Mouse (Mus musculus) spleen, adult 2 months (tissue): ENCODE data around the gene Psd. TPM values are rescaled to one million over a fixed set of nuclear protein-coding genes. Genes with fewer than 3 reads are reported as not detected.

ENCODE experiments used
- DNase-seq, 2 experiments: peaks; one replicate each; pipeline versions ENCODE4 v3.0.0 to v3.0.0-alpha.2; 2012 to 2021; ENCODE audit warnings: low spot score in 2 of 2, low read depth in 1 of 2
- H3K27ac ChIP-seq: fragments of 200-500 bp; 2 replicates; pipeline ENCODE4 v1.5.1; 2012; ENCODE audit warnings: low read length, inconsistent platforms; ENCODE audit not compliant: insufficient read depth
- H3K27me3 ChIP-seq: fragments of 200-500 bp; 2 replicates; pipeline ENCODE4 v1.6.1; 2012; ENCODE audit warnings: mild to moderate bottlenecking, moderate library complexity, low read length, inconsistent platforms; ENCODE audit not compliant: control insufficient read depth, insufficient read depth
- H3K36me3 ChIP-seq: fragments of 200-500 bp; 2 replicates; pipeline ENCODE4 v1.6.1; 2012; ENCODE audit warnings: mild to moderate bottlenecking, low read length, inconsistent platforms; ENCODE audit not compliant: control insufficient read depth, insufficient read depth
- H3K4me1 ChIP-seq: fragments of 200-500 bp; 2 replicates; pipeline ENCODE4 v1.6.1; 2011; ENCODE audit warnings: inconsistent platforms; ENCODE audit not compliant: control insufficient read depth, insufficient read depth, insufficient read length
- H3K4me3 ChIP-seq: fragments of 200-500 bp; 2 replicates; pipeline ENCODE4 v1.5.1; 2011; ENCODE audit warnings: mild to moderate bottlenecking, inconsistent platforms; ENCODE audit not compliant: insufficient read depth, insufficient read length; ENCODE audit errors: extremely low read depth
- CTCF ChIP-seq: fragments of 200-500 bp; IDR thresholded peaks from 2 replicates; pipeline ENCODE4 v1.5.1; 2011; ENCODE audit warnings: mild to moderate bottlenecking, inconsistent platforms; ENCODE audit not compliant: insufficient read depth, insufficient read length, insufficient replicate concordance; ENCODE audit errors: extremely low read depth
- POLR2A ChIP-seq: fragments of 200-500 bp; IDR thresholded peaks from 2 replicates; pipeline ENCODE4 v1.6.1; 2011; ENCODE audit warnings: low read depth, low read length, inconsistent platforms
- WGBS: fragments of 180-500 bp; shearing (Covaris S2); methylation state at CpG from one replicate; pipeline ENCODE4 v1.1.7; 2018; 5-methylcytosine and 5-hydroxymethylcytosine counted together
- polyA plus RNA-seq: library from polyadenylated mRNA; depleted of rRNA; stranded (reverse); fragments of >200 nt; gene quantifications from 2 replicates; pipeline ENCODE4 v1.2.3, GENCODE M21; 2012

Psd gene
- polyA plus RNA-seq, 1 experiment = 3.6 TPM

DNA sequence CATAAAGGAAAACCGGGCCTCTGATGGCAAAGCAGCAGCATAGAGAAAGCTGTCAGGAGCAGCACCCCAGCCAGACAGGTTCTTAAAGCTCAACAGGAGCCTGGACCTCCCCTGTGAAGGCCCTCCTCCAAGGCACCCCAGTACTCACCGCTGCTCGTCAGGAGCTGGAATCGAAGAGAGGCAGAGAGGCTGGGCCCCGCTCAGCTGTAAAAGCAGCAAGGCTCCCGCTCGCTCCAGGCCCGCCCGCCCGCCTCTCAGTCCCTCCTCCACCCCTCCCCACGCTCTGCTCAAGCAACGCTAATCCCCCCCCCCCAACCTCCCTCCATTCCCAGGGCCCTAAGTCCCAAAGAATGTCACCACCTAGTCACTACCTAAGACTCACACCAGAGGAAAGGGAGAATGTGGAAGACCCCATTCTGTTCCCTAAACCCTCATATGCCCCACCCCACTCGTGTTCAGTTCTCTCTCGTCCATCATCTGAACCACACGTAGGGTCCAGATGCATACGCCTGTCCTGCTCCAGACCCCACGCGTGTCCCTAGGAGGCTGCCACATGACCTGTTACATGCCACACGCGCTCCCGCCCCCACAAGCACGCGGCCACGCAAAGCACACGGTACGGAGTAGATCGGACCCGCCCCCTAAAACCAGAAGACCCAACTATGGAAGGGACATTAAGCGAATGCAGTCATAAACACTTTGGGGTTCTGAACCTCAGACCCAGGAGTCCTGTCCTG, 769 bp downstream of the Psd start:
- 19% methylated on average over 29 of the region's 29 CpGs for WGBS
- H3K4me1 ChIP-seq = peaks cover 18% of the 10 kb centered on the region
- DNase-seq = no peak
- H3K27me3 ChIP-seq = peaks cover 12% of the 10 kb centered on the region
- H3K27ac ChIP-seq = no peak overlapping the region
- no peak for TF ChIP-seq POLR2A
- TF ChIP-seq CTCF = no peak
- 0 out of 2 replicates have a peak, but pooled peaks cover under 1% of the 10 kb centered on the region for H3K36me3 ChIP-seq
- no peak overlapping the region for H3K4me3 ChIP-seq

DNA sequence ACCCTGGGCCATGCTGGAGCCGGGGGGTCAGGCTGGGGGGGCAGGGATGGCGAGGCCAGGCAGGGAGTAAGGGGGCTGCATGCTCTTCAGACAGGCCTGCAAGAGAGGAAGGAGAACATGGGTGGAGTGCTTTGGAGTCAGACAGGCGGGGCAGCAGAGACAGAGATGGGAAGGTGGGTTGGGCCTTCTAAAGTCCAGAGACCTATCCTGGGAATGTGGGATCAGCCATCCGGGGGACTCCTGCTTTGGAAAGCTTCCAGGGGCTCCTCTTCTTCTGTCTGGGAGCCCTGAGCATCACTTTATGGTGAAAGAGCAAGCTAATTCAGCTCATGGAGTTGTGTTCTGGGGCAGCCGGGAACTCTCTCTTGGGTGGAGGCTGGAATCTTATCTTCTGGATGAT, 2.0 kb downstream of the Psd start:
- no peak for DNase-seq
- Histone ChIP-seq H3K4me3 (no peak overlapping the region), H3K4me1 (peaks cover 18% of the 10 kb centered on the region), H3K27me3 (peaks cover 12% of the 10 kb centered on the region), H3K27ac (no peak overlapping the region), H3K36me3 (no peaks in the 10 kb centered on the region)
- 77% methylated on average over 5 of the region's 5 CpGs for WGBS
- TF ChIP-seq POLR2A = no peak
- no peak for TF ChIP-seq CTCF

DNA sequence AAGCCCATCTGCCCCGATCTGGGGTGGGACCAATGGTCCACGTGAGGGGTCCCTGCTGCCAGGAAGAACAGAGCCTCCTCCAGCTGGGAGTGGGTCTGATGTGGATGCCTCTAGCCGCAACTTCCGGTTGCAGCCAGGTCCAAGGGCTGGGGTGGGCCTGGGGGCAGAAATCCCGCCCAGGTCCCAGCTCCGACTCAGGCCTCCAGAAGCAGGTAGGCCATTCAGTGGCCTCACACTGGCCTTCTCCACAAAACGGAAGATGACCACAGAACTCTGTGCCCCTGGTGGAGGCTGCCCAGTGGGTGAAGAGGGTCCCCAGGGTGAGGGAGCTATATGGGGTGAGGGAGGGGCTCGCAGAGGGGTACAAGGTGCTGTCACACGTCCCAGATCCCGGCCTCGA, 2.6 kb downstream of the Psd start:
- H3K27me3 ChIP-seq = peaks cover 12% of the 10 kb centered on the region
- WGBS = 75% methylated on average over 11 of the region's 11 CpGs
- no peak for TF ChIP-seq CTCF
- no peak for TF ChIP-seq POLR2A
- H3K36me3 ChIP-seq = no peaks in the 10 kb centered on the region
- H3K4me3 ChIP-seq = no peak overlapping the region
- peaks cover 17% of the 10 kb centered on the region for H3K4me1 ChIP-seq
- DNase-seq = no peak
- H3K27ac ChIP-seq = no peak overlapping the region

DNA sequence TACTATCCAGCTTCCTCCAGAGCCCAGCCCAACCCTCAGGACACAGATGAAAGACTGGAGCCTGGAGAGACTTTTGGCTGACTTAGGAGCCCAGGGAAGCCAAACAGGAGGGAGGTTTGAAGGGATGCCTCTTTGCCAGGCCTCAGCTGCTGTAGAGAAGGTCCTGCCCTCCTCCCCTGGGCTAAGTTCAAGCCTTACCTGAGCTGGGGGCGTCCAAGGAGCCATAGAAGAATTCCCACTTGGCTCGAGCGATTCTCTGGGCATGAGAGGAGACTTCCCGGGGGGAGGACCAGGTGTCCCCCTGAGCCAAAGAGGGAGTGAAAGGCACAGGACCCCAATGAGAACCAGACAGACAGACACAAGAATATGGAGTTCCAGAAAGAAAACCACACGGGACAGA, 3.2 kb downstream of the Psd start:
- WGBS = 67% methylated on average over 5 of the region's 5 CpGs
- peaks cover 12% of the 10 kb centered on the region for H3K4me1 ChIP-seq
- DNase-seq = no peak
- no peak overlapping the region for H3K27ac ChIP-seq
- H3K4me3 ChIP-seq = no peak overlapping the region
- peaks cover 12% of the 10 kb centered on the region for H3K27me3 ChIP-seq
- no peaks in the 10 kb centered on the region for H3K36me3 ChIP-seq
- TF ChIP-seq POLR2A = no peak
- no peak for TF ChIP-seq CTCF

DNA sequence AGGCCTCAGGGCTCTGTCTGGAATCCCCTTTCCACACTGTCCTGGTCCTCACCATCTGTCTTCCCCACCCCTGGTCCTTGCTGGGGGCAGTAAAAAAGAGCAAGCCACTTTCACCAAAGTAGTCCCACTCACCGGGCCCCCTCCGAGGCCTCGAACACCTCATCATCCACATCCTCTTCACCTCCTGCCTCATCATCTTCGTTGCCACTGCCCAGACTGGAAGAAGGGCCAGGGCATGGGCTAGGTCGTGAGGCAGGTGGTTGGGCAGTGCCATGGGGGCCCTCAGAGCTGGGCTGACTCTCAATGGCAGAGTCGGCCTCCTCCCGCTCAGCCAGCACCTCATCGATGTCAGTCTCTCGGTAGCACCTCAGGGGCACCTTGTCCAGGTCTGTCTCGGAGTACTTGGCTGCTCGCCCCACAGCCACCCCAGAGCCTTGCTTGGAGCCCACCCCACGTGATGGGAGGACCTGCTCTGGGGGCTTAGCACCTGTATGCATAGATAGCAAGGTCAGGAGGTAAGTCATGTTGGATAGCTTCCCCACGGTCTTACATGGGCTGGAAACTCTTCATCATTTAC, 3.9 kb downstream of the Psd start:
- Histone ChIP-seq H3K36me3 (no peaks in the 10 kb centered on the region), H3K4me3 (no peak overlapping the region), H3K27me3 (peaks cover 17% of the 10 kb centered on the region), H3K4me1 (peaks cover 12% of the 10 kb centered on the region), H3K27ac (no peak overlapping the region)
- no peak for DNase-seq
- 77% methylated on average over 13 of the region's 13 CpGs for WGBS
- TF ChIP-seq POLR2A (no peak), CTCF (no peak)

DNA sequence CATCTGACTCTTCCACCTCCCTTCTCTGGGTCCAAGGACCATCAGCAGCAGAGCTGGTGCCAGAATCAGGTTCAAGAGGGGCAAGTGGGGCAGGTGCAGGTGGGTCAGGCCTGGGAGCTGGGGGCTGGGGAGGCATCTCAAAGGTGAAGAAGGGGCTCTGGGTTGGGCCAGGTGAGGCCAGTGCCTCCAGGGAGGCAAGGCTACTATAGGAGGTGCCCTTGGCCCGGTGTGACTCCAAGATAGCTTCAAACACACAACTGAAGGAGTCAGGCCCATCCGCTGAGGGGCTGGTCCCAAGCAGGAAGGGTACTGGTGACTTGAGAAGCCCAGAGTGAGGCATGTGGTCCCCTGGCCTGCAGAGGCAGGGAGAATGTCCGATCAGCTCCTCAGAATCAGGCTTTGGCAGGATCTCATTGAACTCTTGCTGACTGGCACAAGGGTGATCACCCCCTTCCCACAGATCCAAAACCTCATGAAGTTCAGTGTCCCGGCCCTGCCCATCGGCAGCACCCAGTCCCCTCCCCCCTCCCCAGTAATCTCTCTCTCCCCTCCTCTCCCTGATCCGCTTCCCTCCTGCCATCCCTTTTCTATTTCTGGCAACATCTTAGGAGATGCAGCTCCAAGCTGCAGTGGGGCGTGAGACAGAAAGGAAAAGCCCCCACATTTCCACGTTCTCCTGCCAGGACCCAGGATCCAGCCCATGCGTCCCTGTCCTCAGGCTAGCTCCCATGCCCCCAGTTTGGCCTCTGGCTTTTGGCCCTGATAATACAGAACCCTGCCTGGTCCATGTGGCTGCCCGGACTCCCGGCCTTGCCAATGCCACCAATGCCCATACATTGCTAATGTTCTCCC, 4.6 kb downstream of the Psd start:
- peaks cover 11% of the 10 kb centered on the region for H3K4me1 ChIP-seq
- WGBS = 77% methylated on average over 11 of the region's 11 CpGs
- no peak overlapping the region for H3K27ac ChIP-seq
- no peak overlapping the region for H3K4me3 ChIP-seq
- no peak for DNase-seq
- peaks cover 24% of the 10 kb centered on the region for H3K27me3 ChIP-seq
- TF ChIP-seq POLR2A (no peak), CTCF (no peak)
- no peaks in the 10 kb centered on the region for H3K36me3 ChIP-seq
